Mouse (Mus musculus): ENCODE measurements around the gene Ccr6. TPM values are rescaled to one million over a fixed set of nuclear protein-coding genes. Genes with fewer than 3 reads are reported as not detected.

Ccr6 gene
- polyA plus RNA-seq, 1 experiment from 2014 or later = not detected

DNA sequence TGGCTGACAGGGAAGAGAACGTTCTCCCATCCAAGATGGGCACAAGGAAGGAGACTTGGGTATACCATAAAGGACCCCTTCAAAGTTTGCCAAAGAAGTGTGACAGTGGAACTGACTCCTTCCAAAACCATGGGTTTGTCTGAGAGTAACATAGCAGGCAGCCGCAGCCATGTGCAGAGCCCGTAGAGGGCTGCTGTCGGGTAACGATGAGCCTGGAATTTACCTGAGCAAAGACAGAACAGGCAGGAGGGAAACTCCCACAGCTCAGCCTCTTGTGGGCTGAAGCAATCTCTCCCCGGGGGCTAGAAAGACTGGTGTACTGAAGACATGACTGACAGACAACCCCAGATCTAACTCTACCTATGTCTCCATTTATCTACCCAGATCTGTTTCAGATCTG is 24.4 kb upstream of the Ccr6 start:
- 0 out of 2 replicates have a peak, but pooled peaks cover 3% of the 10 kb centered on the region for H3K27me3 ChIP-seq
- H3K9ac ChIP-seq = no peak overlapping the region
- no peaks in the 10 kb centered on the region for H3K36me3 ChIP-seq
- ATAC-seq (ENCODE audit: low FRiP score, low read depth) = no peak
- 80% methylated on average over 6 of the region's 6 CpGs for WGBS
- H3K4me2 ChIP-seq (replicated peaks) = no peak overlapping the region
- H3K27ac ChIP-seq = no peak overlapping the region
- H3K4me3 ChIP-seq = no peak overlapping the region
- no peaks in the 10 kb centered on the region for H3K9me3 ChIP-seq
- H3K4me1 ChIP-seq = no peaks in the 10 kb centered on the region

DNA sequence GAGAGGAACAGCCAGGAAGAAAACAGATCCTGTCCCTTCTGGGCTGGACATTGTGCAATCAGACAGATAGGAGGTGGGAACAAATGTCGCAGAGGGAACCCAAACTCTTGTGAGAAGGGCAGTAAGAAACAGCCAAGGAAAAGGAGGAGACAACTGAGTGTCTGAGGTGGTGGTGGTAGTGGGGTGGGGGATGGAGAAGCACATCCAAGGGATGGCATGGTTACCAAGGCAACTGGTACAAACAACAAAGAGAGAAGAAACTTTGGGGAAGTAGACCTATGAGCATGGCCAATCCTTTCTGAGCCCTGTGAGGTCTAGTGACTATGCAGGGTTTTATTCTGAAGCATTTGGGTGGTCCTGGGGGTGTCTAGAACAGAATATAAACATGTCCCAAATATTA is 21.5 kb upstream of the Ccr6 start:
- H3K9ac ChIP-seq = no peak overlapping the region
- H3K4me1 ChIP-seq = no peaks in the 10 kb centered on the region
- ATAC-seq (ENCODE audit: low FRiP score, low read depth) = no peak
- no peak overlapping the region for H3K27ac ChIP-seq
- no peaks in the 10 kb centered on the region for H3K9me3 ChIP-seq
- H3K27me3 ChIP-seq = 0 out of 2 replicates have a peak, but pooled peaks cover 3% of the 10 kb centered on the region
- no peak overlapping the region for H3K4me2 ChIP-seq (replicated peaks)
- H3K4me3 ChIP-seq = no peak overlapping the region
- no peaks in the 10 kb centered on the region for H3K36me3 ChIP-seq
- WGBS = 100% methylated on average over 1 of the region's 1 CpGs

DNA sequence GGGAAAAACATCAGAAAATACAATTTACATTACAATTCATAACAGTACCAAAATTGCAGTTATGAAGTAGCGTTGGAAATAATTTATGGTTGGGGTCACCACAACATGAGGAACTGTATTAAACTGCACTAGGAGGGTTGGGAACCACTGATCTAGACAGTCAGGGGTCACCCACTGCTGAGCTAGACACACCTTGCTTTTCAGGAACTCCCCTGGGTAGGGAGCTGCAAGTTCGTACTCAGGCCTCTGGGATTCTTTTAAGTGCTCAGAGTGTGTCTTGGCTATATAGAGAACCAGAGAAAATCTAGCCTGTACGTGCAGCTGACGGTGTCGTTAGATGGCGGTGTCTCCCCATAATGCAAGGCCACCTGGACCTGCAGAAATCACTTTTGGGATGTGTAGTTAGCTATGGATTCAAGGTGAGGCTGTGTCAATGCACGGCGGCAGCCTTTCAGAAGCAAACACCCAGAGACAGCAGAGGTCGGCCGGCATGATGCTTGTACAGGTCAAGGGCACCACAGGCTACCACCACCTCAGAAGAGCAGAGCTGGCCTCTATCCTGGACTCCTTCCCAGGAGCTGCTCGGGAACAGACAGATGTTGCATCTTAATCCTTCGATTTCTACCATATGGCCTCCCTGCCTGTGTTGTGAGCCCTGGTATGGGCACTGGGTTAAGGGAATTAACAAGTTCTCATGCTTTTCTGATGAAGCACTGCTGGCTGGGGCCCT is 20.7 kb upstream of the Ccr6 start:
- H3K4me3 ChIP-seq = no peak overlapping the region
- no peak overlapping the region for H3K9ac ChIP-seq
- H3K4me2 ChIP-seq (replicated peaks) = no peak overlapping the region
- ATAC-seq (ENCODE audit: low FRiP score, low read depth) = no peak
- no peaks in the 10 kb centered on the region for H3K36me3 ChIP-seq
- no peaks in the 10 kb centered on the region for H3K4me1 ChIP-seq
- WGBS = 88% methylated on average over 12 of the region's 12 CpGs
- H3K27ac ChIP-seq = no peak overlapping the region
- 0 out of 2 replicates have a peak, but pooled peaks cover 3% of the 10 kb centered on the region for H3K27me3 ChIP-seq
- no peaks in the 10 kb centered on the region for H3K9me3 ChIP-seq

DNA sequence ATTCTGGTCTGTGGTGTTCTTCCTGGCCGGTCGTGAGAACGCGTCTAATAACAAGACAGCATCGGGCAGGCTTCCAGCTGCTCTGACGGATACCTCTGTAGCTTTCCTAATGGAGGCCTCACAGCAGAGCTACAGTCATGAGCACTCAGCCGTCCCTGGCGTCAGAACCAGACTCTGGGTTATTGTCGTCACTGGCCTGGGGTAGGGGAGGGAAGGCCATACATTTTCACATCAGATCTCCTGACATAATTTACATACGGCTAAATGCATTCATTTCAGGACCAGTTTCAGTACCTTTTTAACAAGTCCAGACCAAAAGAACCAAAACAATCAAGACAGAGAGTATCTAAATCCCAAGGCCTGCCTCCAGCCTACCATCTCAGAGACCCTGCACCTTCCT is 12.6 kb upstream of the Ccr6 start:
- Histone ChIP-seq H3K4me1 (no peaks in the 10 kb centered on the region), H3K4me2 (replicated peaks) (no peak overlapping the region), H3K27ac (no peak overlapping the region), H3K36me3 (no peaks in the 10 kb centered on the region), H3K9ac (no peak overlapping the region), H3K4me3 (no peak overlapping the region), H3K27me3 (no peaks in the 10 kb centered on the region), H3K9me3 (no peaks in the 10 kb centered on the region)
- 85% methylated on average over 10 of the region's 10 CpGs for WGBS
- no peak for ATAC-seq (ENCODE audit: low FRiP score, low read depth)

DNA sequence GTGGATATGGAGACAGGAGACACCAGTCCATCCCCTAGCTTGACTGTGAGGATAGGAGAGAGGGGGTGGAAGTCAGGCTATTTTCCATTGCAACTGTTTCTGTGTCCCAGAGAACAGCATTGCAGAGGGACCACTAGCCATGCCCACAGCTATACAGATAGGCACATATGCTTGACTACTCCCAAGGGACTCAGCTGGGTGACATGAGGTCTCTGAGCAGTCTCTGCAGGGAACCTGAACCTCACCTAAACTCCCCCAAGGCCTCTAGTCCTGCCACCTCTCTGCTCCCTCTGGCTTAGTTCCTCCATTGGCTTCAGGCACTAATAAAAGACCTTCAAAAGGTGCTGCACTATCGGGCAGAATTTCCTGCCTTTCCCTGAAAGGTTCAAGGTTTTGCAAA is 11.8 kb upstream of the Ccr6 start:
- no peaks in the 10 kb centered on the region for H3K27me3 ChIP-seq
- no peak overlapping the region for H3K4me3 ChIP-seq
- 60% methylated on average over 1 of the region's 1 CpGs for WGBS
- ATAC-seq (ENCODE audit: low FRiP score, low read depth) = no peak
- H3K4me1 ChIP-seq = no peaks in the 10 kb centered on the region
- H3K27ac ChIP-seq = no peak overlapping the region
- H3K9me3 ChIP-seq = no peaks in the 10 kb centered on the region
- H3K36me3 ChIP-seq = no peaks in the 10 kb centered on the region
- no peak overlapping the region for H3K4me2 ChIP-seq (replicated peaks)
- H3K9ac ChIP-seq = no peak overlapping the region

DNA sequence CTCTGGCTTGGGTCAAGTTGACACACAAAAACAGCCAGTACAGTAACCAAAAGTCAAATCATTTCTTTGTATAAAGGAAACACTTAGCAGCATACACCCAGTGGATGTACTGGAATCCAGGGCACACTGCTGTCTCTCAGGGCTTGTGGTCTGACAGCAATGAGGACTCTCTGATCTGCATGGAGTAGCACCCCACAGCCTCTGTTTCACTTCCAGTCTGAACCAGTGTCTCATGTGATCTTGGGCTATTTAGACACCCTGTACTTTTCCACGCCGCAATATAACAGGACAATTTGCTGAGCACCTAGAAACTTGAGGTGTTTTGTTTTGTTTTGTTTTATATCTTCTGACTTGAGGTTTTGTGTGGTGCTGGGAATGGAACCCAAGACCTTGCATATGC is 10.7 kb upstream of the Ccr6 start:
- ATAC-seq (ENCODE audit: low FRiP score, low read depth) = no peak
- H3K4me1 ChIP-seq = no peaks in the 10 kb centered on the region
- no peak overlapping the region for H3K4me3 ChIP-seq
- no peaks in the 10 kb centered on the region for H3K27me3 ChIP-seq
- no peak overlapping the region for H3K9ac ChIP-seq
- no peaks in the 10 kb centered on the region for H3K36me3 ChIP-seq
- no peaks in the 10 kb centered on the region for H3K9me3 ChIP-seq
- H3K4me2 ChIP-seq (replicated peaks) = no peak overlapping the region
- 93% methylated on average over 2 of the region's 2 CpGs for WGBS
- H3K27ac ChIP-seq = no peak overlapping the region

DNA sequence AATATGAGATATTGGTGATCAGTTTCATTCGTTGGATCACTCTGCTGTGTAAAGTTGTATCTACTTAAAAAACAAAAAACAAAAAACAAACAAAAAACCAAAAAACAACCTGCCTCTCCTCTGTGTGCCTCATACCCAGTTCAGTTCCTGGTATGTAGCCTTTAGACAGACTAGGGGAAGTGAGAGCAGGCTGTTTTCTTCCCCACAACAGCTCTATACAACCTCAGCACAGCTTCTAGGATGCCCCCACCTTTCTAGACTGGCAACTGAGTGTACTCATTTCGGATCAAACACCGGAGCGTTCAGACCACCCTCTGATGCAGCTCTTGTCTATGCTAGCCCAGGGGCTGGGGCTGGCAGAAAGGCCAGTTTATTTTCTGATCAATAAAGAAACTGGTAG is 10.1 kb upstream of the Ccr6 start:
- WGBS = 80% methylated on average over 4 of the region's 4 CpGs

DNA sequence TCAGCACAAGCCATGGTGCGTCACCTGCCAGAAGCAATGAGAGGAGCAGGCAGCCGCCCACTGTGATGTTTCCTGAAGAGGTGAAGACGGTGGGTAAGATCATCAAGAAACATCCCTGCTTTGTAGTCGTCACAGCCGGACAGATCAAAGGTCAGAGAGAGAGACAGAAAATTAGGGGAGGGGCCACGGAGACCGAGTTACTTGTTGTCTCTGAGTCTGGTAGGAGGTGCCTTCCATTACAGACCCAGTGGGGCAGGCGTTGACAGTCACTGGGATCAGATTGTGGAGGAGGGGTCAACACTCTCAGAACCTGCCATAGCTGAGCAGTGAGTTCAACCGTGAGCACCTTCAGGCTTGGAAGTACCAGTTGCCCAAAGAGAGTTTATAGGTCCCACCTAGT is 7.2 kb upstream of the Ccr6 start:
- no peaks in the 10 kb centered on the region for H3K27me3 ChIP-seq
- ATAC-seq (ENCODE audit: low FRiP score, low read depth) = no peak
- H3K36me3 ChIP-seq = no peaks in the 10 kb centered on the region
- H3K4me3 ChIP-seq = no peak overlapping the region
- H3K4me1 ChIP-seq = no peaks in the 10 kb centered on the region
- no peaks in the 10 kb centered on the region for H3K9me3 ChIP-seq
- WGBS = 42% methylated on average over 9 of the region's 9 CpGs
- H3K4me2 ChIP-seq (replicated peaks) = no peak overlapping the region
- H3K9ac ChIP-seq = no peak overlapping the region
- no peak overlapping the region for H3K27ac ChIP-seq

More for the DNA sequence above, 10.1 kb upstream of the Ccr6 start:
- no peaks in the 10 kb centered on the region for H3K4me1 ChIP-seq
- H3K27ac ChIP-seq = no peak overlapping the region
- H3K27me3 ChIP-seq = no peaks in the 10 kb centered on the region
- no peak for ATAC-seq (ENCODE audit: low FRiP score, low read depth)
- H3K4me3 ChIP-seq = no peak overlapping the region
- H3K9ac ChIP-seq = no peak overlapping the region
- H3K4me2 ChIP-seq (replicated peaks) = no peak overlapping the region
- H3K9me3 ChIP-seq = no peaks in the 10 kb centered on the region
- H3K36me3 ChIP-seq = no peaks in the 10 kb centered on the region

DNA sequence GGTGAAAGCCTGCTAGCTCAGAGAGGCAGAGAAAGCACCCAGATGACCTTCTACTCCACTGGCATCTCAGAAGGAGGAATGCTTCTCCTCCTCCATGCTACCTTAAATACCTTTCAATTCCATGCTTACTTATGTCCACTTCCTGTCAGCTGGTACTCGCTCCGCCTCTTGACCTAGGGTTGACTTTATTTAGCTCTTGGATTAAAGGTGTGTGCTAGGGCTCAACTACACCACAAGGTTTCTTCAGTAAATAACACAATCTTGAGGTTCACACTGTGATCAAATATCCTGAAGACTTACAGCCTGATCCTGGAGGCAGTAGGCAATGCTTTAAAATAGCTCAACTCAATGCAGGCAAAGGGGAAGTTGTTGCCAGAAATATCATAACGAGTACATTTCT is 6.2 kb upstream of the Ccr6 start:
- Histone ChIP-seq H3K9me3 (no peaks in the 10 kb centered on the region), H3K27me3 (no peaks in the 10 kb centered on the region), H3K9ac (no peak overlapping the region), H3K4me3 (no peak overlapping the region), H3K36me3 (no peaks in the 10 kb centered on the region), H3K4me2 (replicated peaks) (no peak overlapping the region), H3K4me1 (no peaks in the 10 kb centered on the region), H3K27ac (no peak overlapping the region)
- 87% methylated on average over 3 of the region's 3 CpGs for WGBS
- ATAC-seq (ENCODE audit: low FRiP score, low read depth) = no peak

DNA sequence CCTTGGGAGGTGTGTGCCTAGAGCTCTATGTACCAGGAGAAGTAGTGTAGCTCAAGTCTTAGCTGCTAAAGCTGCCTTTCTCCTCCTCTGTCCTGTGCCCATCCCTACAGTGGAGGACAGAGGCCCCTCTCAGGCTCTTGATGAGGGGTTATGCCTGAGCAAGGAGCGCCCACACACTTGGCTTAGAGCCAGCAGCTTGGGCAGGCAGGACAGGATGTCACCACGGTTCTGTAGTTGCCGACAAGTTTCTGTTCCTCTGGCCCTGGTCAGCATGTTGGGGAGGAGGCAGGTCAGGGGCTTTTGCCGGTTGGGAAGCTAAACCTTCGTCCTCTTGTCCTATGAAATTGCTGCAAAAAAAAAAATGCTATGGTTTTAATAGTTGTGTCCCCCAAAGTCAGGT is 3.8 kb upstream of the Ccr6 start:
- Histone ChIP-seq H3K9ac (no peak overlapping the region), H3K9me3 (no peaks in the 10 kb centered on the region), H3K4me2 (replicated peaks) (no peak overlapping the region), H3K27ac (no peak overlapping the region), H3K4me1 (no peaks in the 10 kb centered on the region), H3K4me3 (no peak overlapping the region), H3K36me3 (no peaks in the 10 kb centered on the region), H3K27me3 (no peaks in the 10 kb centered on the region)
- 69% methylated on average over 5 of the region's 5 CpGs for WGBS
- ATAC-seq (ENCODE audit: low FRiP score, low read depth) = no peak

DNA sequence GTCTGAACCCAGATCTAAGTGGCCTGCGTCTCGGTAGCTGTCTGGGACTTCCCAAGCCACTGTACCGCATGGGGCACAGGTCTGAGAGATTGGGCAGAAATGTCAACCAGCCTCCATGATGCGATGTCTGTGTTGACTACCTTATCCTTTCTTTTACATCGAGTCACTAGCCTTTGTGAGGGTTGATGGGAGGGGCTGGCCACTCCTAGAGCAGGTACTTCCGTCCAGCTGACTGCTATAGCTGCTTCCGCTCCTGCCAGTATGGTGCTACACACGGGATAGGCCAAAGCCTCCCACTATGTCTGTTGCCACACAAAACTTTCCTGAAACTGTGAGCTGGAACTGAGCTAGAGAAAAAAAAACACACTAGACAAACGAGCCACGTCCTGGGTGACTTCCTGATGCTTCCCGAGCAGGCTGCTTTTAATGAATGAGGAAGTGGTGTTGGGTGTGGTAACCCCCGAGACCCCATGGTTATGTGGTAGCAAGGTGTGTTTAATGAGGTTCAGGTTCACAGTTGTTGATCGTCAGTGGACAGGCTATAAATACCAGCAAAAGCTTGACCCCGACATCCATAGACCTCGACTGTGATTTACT is 2.1 kb upstream of the Ccr6 start:
- 56% methylated on average over 15 of the region's 15 CpGs for WGBS

DNA sequence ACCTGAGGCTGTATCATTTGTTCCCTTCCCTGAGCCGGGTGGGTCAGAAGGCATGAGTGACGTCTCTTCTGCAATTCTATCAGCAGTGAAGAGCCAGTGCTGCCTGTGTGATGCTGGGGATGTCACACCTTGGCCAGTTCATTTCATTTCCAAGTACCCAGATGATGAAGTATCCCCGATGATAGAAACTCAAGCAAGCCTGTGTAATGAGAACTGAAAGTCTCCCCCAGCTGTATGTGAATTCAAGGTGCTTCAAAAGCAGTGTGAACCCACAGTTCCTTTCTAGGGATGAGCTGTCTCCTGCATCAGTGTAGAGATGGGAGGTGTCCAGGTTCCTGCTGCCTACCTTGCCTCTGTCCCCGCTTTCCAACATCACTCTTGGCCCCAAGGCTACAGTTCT is 1.3 kb upstream of the Ccr6 start:
- no peak overlapping the region for H3K4me3 ChIP-seq
- H3K9me3 ChIP-seq = no peaks in the 10 kb centered on the region
- no peak overlapping the region for H3K9ac ChIP-seq
- no peak for ATAC-seq (ENCODE audit: low FRiP score, low read depth)
- no peaks in the 10 kb centered on the region for H3K27me3 ChIP-seq
- H3K4me2 ChIP-seq (replicated peaks) = no peak overlapping the region
- WGBS = 81% methylated on average over 4 of the region's 4 CpGs
- no peaks in the 10 kb centered on the region for H3K4me1 ChIP-seq
- no peak overlapping the region for H3K27ac ChIP-seq
- H3K36me3 ChIP-seq = no peaks in the 10 kb centered on the region

More for the DNA sequence above, 2.1 kb upstream of the Ccr6 start:
- no peaks in the 10 kb centered on the region for H3K36me3 ChIP-seq
- no peak for ATAC-seq (ENCODE audit: low FRiP score, low read depth)
- no peak overlapping the region for H3K9ac ChIP-seq
- H3K4me3 ChIP-seq = no peak overlapping the region
- H3K4me1 ChIP-seq = no peaks in the 10 kb centered on the region
- no peaks in the 10 kb centered on the region for H3K27me3 ChIP-seq
- H3K9me3 ChIP-seq = no peaks in the 10 kb centered on the region
- no peak overlapping the region for H3K27ac ChIP-seq
- H3K4me2 ChIP-seq (replicated peaks) = no peak overlapping the region

All from limb, embryonic 13.5 days (tissue).